Mouse (Mus musculus) myocyte (in vitro differentiated cells): Measurements from ENCODE around the gene Tpm1. TPM values are rescaled to one million over a fixed set of nuclear protein-coding genes. Genes with fewer than 3 reads are reported as not detected.
A peak's percentile ranks its signal among the peaks of the same experiment; 100 is the strongest.

Experiments used
- H3K27me3 ChIP-seq: one replicate; pipeline ENCODE4 v1.6.1; 2011; ENCODE audit not compliant: control insufficient read depth, insufficient read depth, insufficient read length
- H3K36me3 ChIP-seq: one replicate; pipeline ENCODE4 v1.6.1; 2011; ENCODE audit not compliant: control insufficient read depth, insufficient read depth
- H3K4me2 ChIP-seq: one replicate; pipeline ENCODE4 v1.6.1; 2011; ENCODE audit warnings: low read depth, control low read depth
- H3K4me3 ChIP-seq: one replicate; pipeline ENCODE4 v1.5.1; 2011; ENCODE audit warnings: mild to moderate bottlenecking, control low read depth, moderate library complexity
- H3K79me2 ChIP-seq: one replicate; pipeline ENCODE4 v1.6.1; 2011; ENCODE audit not compliant: control insufficient read depth, insufficient read depth
- H3ac ChIP-seq: one replicate; pipeline ENCODE4 v1.6.1; 2011; ENCODE audit not compliant: control insufficient read depth, insufficient read length
- CEBPB ChIP-seq: IDR thresholded peaks from 2 replicates; pipeline ENCODE4 v1.6.1; 2011; ENCODE audit warnings: mild to moderate bottlenecking, moderate library complexity; ENCODE audit not compliant: poor library complexity, insufficient read depth, severe bottlenecking
- E2F4 ChIP-seq: IDR thresholded peaks from one replicate; pipeline ENCODE4 v1.6.1; 2011; ENCODE audit warnings: mild to moderate bottlenecking, control low read depth, moderate library complexity; ENCODE audit not compliant: insufficient read depth
- MAX ChIP-seq: IDR thresholded peaks from one replicate; pipeline ENCODE4 v1.6.1; 2011; ENCODE audit warnings: low read depth, mild to moderate bottlenecking, control low read depth
- MYOD1 ChIP-seq, 3 experiments: IDR thresholded peaks; one replicate each; pipeline ENCODE4 v1.6.1; 2011; ENCODE audit warnings: control low read depth in 2 of 3, low read depth in 2 of 3, mild to moderate bottlenecking in 2 of 3, moderate library complexity in 1 of 3; ENCODE audit not compliant: insufficient read length in 2 of 3, control insufficient read depth in 1 of 3
- MYOG ChIP-seq, 3 experiments: IDR thresholded peaks; one replicate each; pipeline ENCODE4 v1.6.1; 2011; ENCODE audit warnings: control low read depth in 2 of 3, low read depth in 2 of 3, mild to moderate bottlenecking in 2 of 3; ENCODE audit not compliant: insufficient read length in 2 of 3, control insufficient read depth in 1 of 3, insufficient read depth in 1 of 3
- POLR2A ChIP-seq: IDR thresholded peaks from one replicate; pipeline ENCODE4 v1.6.1; 2011; ENCODE audit warnings: low read depth, mild to moderate bottlenecking, control low read depth, moderate library complexity; ENCODE audit not compliant: insufficient read length
- POLR2AphosphoS2 ChIP-seq: IDR thresholded peaks from one replicate; pipeline ENCODE4 v1.6.1; 2011; ENCODE audit warnings: low read depth, control low read depth; ENCODE audit not compliant: insufficient read length
- REST ChIP-seq: IDR thresholded peaks from one replicate; pipeline ENCODE4 v1.6.1; 2011; ENCODE audit warnings: mild to moderate bottlenecking, control low read depth, moderate library complexity; ENCODE audit not compliant: insufficient read depth, insufficient read length
- SRF ChIP-seq: IDR thresholded peaks from one replicate; pipeline ENCODE4 v1.6.1; 2011; ENCODE audit warnings: low read depth; ENCODE audit not compliant: control insufficient read depth, insufficient read length
- TCF12 ChIP-seq: IDR thresholded peaks from one replicate; pipeline ENCODE4 v1.6.1; 2011; ENCODE audit warnings: mild to moderate bottlenecking, control low read depth; ENCODE audit not compliant: poor library complexity, insufficient read depth, severe bottlenecking
- TCF3 ChIP-seq: IDR thresholded peaks from one replicate; pipeline ENCODE4 v1.6.1; 2011; ENCODE audit warnings: low read depth, control low read depth; ENCODE audit not compliant: insufficient read length
- polyA plus RNA-seq: library from polyadenylated mRNA; unstranded; fragments of >200 nt; fragmentation: generic; extraction: Trizol; gene quantifications from one replicate; pipeline ENCODE4 v1.2.1, GENCODE M21; 2012; ENCODE audit warnings: missing spikeins

Tpm1 gene
- polyA plus RNA-seq, 1 experiment, result 1,921 TPM

DNA sequence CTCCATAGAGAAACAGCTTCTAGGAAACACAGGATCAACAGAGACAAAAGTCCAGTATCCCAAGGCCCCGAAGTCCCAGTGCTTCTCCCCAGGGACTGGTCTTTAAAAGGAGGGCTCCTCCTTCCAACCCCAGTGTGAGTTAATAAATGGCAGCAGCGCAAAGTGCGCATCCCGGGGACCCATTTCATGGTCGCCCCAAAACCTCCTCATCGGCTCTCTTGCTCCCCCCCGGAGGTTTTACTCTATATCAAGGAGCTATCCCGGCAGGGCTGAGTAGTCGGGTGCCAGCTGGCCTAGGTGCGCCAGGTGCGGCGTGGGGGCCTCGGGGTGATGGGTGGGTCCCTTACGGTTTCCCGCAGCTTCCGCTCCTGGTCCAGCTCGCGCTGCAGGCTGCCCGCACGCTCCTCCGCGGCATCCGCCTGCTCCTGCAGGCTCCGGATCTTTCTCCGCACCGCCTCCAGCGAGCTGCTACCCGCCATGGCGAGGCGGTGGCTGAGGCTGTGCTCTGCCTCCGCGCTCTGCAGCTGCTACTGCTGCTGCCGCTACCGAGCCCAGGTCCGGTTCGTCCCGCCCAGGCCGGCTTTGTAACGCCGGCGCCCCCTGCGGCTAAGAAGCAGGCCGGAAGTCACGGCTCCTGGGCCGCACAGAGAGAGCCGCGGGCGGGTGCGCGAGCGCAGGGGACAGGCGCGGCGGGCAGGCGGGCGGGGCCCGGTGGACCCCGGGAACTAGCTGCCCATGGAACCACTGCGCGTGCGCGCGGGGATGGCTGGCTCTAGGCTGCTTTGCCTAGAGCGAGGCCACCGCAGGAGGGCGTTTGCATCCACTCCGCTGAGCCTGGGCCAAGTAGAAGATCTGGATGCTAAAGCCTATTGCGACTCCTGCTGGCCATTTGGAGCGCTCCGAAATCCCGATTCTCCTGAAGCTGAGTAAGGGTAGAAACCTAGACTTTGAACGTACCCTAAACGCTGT is 5.7 kb downstream of the Tpm1 start:
- Histone ChIP-seq H3K4me3 (peak overlapping the region; percentile 99), H3ac (peak overlapping the region; percentile 64), H3K79me2 (peaks cover 96% of the 10 kb centered on the region), H3K27me3 (no peaks in the 10 kb centered on the region), H3K36me3 (peaks cover 33% of the 10 kb centered on the region), H3K4me2 (peak overlapping the region; percentile 90)
- TF ChIP-seq MYOD1 (IDR thresholded peaks at IDR 0.05; ENCODE audit: control insufficient read depth in 1 of 3, insufficient read length in 2 of 3, low read depth in 2 of 3) (peak in 1 of 3 experiments; percentile 76), POLR2A (peak; percentile 93), E2F4 (no peak), REST (no peak), POLR2AphosphoS2 (peak; percentile 95), TCF3 (no peak), MYOG (IDR thresholded peaks at IDR 0.05; ENCODE audit: control insufficient read depth in 1 of 3, insufficient read depth in 1 of 3, insufficient read length in 2 of 3, low read depth in 2 of 3) (peak in 2 of 3 experiments; percentile 60 to 69), TCF12 (no peak), SRF (no peak), CEBPB (no peak)

DNA sequence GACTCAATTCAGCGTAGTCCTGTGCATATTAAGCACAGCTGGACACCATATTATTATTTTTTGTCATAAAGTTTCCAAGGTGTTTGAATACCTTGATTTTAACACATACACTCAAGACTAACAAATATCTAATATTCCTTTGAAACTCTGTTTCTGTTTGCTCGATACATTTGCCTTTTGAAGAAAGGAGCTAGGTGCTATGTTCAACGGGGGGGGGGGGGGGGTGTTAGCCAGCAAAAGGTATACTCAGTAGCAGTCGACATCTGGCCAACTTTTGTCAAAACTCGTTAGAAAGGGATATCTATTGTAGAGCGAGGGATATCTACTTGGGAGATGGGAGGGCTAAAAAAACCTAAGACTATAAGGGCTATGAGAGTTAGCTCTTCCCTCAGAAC is 6.4 kb downstream of the Tpm1 start:
- H3K4me3 ChIP-seq, result peak overlapping the region; percentile 99
- H3K4me2 ChIP-seq, result peak overlapping the region; percentile 85
- no peak for TF ChIP-seq TCF3
- TF ChIP-seq E2F4, result no peak
- TF ChIP-seq MYOD1 (IDR thresholded peaks at IDR 0.05; ENCODE audit: control insufficient read depth in 1 of 3, insufficient read length in 2 of 3, low read depth in 2 of 3), result no peak
- TF ChIP-seq MAX, result no peak
- H3K79me2 ChIP-seq, result peaks cover 95% of the 10 kb centered on the region
- H3K27me3 ChIP-seq, result no peaks in the 10 kb centered on the region
- peaks cover 36% of the 10 kb centered on the region for H3K36me3 ChIP-seq
- peak overlapping the region; percentile 64 for H3ac ChIP-seq

DNA sequence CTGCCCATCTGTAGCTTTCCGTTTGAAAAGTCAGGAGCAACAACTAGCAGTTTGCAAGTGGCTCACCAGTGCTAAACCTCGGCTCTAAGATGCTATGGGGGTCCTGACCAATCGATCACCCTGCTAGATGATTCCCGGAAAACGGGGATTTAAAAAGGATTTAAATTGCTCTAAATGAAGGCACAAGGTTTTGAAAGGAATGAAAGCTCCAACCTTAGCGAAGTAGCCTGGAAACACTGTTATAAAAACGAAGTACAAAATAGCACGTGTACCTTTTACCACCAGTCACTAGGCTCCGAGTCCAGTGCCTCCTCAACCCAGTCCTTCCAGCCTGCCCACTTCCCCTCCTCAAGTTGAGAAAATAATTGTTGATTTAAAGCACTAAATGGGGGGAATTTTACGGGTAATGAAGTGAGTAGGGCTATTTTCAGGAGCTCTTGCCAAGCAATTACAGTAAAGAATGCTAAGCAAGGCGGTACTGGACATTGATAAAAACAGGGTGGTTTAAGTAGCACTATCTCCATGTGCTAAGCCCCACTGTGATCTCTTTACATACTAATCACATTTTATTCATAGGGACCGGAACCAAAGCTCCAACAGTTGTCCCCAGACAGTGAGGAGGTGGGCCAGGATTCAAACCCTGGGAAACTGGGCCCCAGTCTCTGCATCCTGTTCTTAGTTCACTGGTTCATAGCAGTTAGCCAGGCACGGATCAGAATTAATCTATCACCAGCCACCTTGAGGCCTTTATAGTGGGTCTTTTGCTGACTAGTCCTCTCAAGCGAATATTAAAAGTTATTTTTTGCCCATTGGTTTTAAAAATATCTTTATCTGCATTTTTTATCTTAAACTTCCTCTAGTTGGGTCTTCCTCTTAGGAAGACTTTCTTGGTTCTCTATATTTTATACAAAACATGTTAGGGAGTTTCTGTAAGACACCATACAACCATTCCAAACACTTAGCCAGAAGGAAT is 7.1 kb downstream of the Tpm1 start:
- Histone ChIP-seq H3K4me3 (peak overlapping the region; percentile 99), H3K36me3 (peaks cover 38% of the 10 kb centered on the region), H3K79me2 (peaks cover 94% of the 10 kb centered on the region), H3K4me2 (peak overlapping the region; percentile 85), H3K27me3 (no peaks in the 10 kb centered on the region), H3ac (no peak overlapping the region)
- peak; percentile 7 for TF ChIP-seq POLR2AphosphoS2
- no peak for TF ChIP-seq POLR2A

DNA sequence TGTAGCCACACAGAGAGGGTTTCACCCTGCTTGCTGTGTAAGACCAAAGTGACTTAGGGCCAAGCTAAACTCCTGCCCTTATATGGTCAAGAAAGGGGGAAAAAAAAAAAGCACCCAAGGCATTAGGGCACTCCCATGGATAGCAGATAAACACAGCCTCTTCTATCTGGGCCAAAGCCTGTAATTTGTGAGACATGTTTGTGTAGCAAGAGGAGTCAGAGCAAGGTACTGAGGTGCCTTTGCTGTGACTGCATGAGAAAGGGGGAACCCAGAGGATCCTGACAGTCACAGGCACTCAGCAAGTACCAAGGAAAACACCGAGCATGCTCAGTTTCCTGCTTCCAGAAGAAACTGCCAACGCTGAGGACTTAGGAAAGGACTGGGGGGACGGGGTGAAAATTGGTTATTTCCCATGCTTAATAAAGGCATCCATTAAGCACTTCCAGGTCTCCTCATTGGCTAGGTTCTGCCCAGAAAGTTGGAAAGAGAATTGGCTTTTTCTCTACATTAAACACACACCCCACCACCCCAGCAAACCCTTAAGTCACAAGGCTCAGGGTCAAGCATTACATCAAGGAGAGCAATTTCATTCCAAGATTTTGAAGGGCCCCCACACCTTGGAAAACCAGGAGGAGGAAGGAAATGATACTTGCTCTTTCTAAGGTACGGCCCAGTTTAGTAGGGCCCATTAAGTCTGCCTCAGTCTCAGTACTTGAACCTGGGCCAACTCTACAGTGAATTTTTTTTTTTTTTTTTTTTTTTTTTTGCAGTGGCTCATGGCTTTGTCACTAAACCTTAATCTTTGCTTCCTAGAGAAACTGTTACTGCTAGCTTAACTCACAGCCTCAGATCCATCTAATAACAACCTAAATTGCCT is 8.0 kb downstream of the Tpm1 start:
- Histone ChIP-seq H3K79me2 (peaks cover 92% of the 10 kb centered on the region), H3K4me3 (peak overlapping the region; percentile 99), H3K4me2 (peak overlapping the region; percentile 85), H3K27me3 (no peaks in the 10 kb centered on the region), H3ac (no peak overlapping the region), H3K36me3 (peaks cover 43% of the 10 kb centered on the region)
- TF ChIP-seq SRF (peak; percentile 86), POLR2AphosphoS2 (peak; percentile 38), MAX (no peak)

DNA sequence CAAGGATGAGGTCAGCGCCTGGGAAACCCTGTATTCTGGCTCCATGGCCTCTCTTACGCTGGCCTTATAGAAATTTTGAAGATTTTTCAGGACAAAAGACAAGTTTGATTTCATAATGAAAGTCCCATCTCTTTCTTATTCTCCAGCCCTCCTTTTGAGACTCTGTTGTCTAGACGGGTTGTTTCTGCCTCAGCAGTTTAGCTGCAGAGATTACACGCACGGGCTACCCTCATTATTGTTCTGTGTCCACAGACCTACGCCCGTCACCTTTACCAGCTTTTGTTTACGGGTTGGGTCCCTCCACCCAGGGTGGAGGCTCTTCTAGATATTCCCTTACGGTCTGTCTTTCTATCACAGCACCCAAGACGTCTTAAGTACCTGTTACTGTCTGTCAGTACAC is 9.3 kb downstream of the Tpm1 start:
- Histone ChIP-seq H3ac (no peak overlapping the region), H3K4me3 (no peak overlapping the region), H3K36me3 (peaks cover 56% of the 10 kb centered on the region), H3K4me2 (peak overlapping the region; percentile 85), H3K27me3 (no peaks in the 10 kb centered on the region), H3K79me2 (peaks cover 92% of the 10 kb centered on the region)
- TF ChIP-seq CEBPB (no peak), POLR2AphosphoS2 (peak; percentile 22)
